Mouse (Mus musculus): Measurements from ENCODE around the gene Phf6. TPM values are rescaled to one million over a fixed set of nuclear protein-coding genes. Genes with fewer than 3 reads are reported as not detected.

Phf6 gene
- total and polyA plus RNA-seq, 3 experiments = 19.8 to 59.7 (median 29.4) TPM

DNA sequence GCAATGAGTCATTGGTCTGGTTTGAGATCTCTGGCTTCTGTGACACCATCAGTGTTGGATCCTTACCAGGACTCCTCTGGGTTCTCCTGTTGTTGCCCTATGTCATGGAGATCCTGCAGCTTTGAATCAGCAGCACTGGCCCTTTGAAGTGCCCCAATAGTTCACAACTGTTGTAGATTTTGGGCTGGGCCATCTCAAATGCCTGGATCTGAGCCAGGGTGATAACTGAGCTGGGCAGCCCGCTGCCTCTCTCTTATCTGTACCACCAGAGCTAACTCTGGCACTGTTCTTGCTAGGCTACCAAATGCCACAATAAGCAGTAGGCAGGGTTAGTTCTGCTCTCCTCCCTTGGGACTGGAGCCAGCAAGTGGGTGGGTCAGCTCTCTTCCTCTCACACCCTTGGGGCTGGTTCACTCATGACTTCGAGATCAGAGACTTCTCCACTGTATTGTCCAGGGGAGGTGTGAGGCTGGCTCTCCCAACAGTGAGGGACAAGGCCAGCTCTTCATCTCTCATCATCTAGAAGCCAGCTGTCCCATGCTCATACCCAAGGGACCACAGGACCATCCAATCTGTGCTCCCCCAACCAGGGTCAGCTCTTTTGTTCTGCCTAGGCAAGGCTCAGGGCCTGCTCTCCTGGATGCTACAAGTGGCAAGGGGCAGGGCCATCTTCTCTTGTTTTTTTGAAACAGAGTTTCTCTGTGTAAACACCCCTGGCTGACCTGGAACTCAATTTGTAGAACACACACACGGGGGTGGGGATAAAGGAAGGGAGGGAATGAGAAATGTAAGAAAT, 59.3 kb downstream of the Phf6 start:
- Histone ChIP-seq H3K79me2 (replicated peaks; ENCODE audit: control insufficient read depth, extremely low read depth, insufficient read depth, poor library complexity, severe bottlenecking) (no peaks in the 10 kb centered on the region), H3K36me3 (replicated peaks in 1 of 2; ENCODE audit: control insufficient read depth in 1 of 2, insufficient read depth in 1 of 2, low read length in 1 of 2) (no peaks in the 10 kb centered on the region), H3K27me3 (replicated peaks) (no peaks in the 10 kb centered on the region), H3K4me1 (ENCODE audit: control insufficient read depth in 1 of 2, insufficient read depth in 2 of 2) (peaks cover 8 to 12% of the 10 kb centered on the region in 2 experiments; a peak in 3 of 4 replicates), H3K9ac (ENCODE audit: insufficient read depth, low read depth) (no peak overlapping the region), H3K27ac (ENCODE audit: insufficient read depth, low read depth) (no peak overlapping the region), H3K4me2 (ENCODE audit: insufficient read depth, low read depth, poor library complexity, severe bottlenecking) (no peak overlapping the region), H3K4me3 (replicated peaks in 1 of 3; ENCODE audit: low read depth in 2 of 3, low read length in 2 of 3, poor library complexity in 1 of 3) (no peak overlapping the region), H3K9me3 (replicated peaks; ENCODE audit: low read length) (no peaks in the 10 kb centered on the region)
- dilution Hi-C loops (cut with MboI; ENCODE audit: extremely low pct_ligation_motif_present, extremely low pct_unique_long_range_greater_than_20kb, low sequenced_read_pairs) (no loop called here), in situ Hi-C loops (cut with MboI; ENCODE audit: low pct_ligation_motif_present, low pct_unique_long_range_greater_than_20kb, low sequenced_read_pairs) (no loop called here)
- no peak for DNase-seq (ENCODE audit: extremely low read depth)
- TF ChIP-seq RAD21 (IDR thresholded peaks at IDR 0.05; ENCODE audit: low read depth, low read length) = no peak
- no peak for TF ChIP-seq E2F4 (IDR thresholded peaks at IDR 0.05; ENCODE audit: insufficient replicate concordance, low read depth, low read length)
- TF ChIP-seq POLR2AphosphoS2 (IDR thresholded peaks at IDR 0.05; ENCODE audit: low read depth, low read length) = no peak
- TF ChIP-seq SIN3A (IDR thresholded peaks at IDR 0.05; ENCODE audit: low read length) = no peak
- no peak for TF ChIP-seq ETS1 (conservative IDR thresholded peaks at IDR 0.05; ENCODE audit: low read depth, low read length)
- no peak for TF ChIP-seq ZNF384 (IDR thresholded peaks at IDR 0.05; ENCODE audit: low read depth, low read length)
- TF ChIP-seq TBP (conservative IDR thresholded peaks at IDR 0.05; ENCODE audit: low read depth, low read length) = no peak
- no peak for TF ChIP-seq TCF12 (IDR thresholded peaks at IDR 0.05; ENCODE audit: low read depth, low read length)
- no peak for TF ChIP-seq SMC3 (IDR thresholded peaks at IDR 0.05; ENCODE audit: low read depth, low read length)
- TF ChIP-seq KAT2A (IDR thresholded peaks at IDR 0.05; ENCODE audit: insufficient replicate concordance, low read length) = no peak
- TF ChIP-seq IRF4 (IDR thresholded peaks at IDR 0.05; ENCODE audit: low read depth, low read length) = no peak
- TF ChIP-seq RCOR1 (conservative IDR thresholded peaks at IDR 0.05; ENCODE audit: low read depth, low read length) = no peak
- no peak for TF ChIP-seq ELF1 (IDR thresholded peaks at IDR 0.05; ENCODE audit: low read depth, low read length)
- TF ChIP-seq ZKSCAN1 (IDR thresholded peaks at IDR 0.05; ENCODE audit: borderline replicate concordance, low read depth, low read length) = no peak

DNA sequence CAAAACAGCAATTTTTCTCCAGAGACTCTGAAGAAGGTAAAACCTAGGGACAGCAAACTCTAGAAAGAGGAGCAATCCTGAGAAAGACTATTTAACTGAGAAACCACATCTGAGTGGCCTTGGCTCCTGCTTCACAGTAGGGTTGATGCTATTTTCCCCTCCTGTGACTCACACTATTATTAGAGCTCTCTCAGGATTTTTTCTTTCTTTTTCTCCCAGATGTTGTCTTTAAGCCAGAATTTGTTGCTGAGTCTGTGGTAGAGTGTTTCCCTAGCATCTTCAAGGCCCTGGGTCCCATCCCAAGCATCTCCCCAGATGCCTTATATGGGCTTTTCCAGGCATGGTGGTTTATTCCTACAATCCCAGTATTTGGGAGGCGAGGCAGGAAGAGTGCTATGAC, 60.1 kb downstream of the Phf6 start:
- Histone ChIP-seq H3K4me1 (ENCODE audit: control insufficient read depth in 1 of 2, insufficient read depth in 2 of 2) (peaks cover 8 to 12% of the 10 kb centered on the region in 2 experiments; a peak in 3 of 4 replicates), H3K27ac (ENCODE audit: insufficient read depth, low read depth) (no peak overlapping the region), H3K4me2 (ENCODE audit: insufficient read depth, low read depth, poor library complexity, severe bottlenecking) (no peak overlapping the region), H3K4me3 (replicated peaks in 1 of 3; ENCODE audit: low read depth in 2 of 3, low read length in 2 of 3, poor library complexity in 1 of 3) (no peak overlapping the region), H3K9ac (ENCODE audit: insufficient read depth, low read depth) (no peak overlapping the region), H3K36me3 (replicated peaks in 1 of 2; ENCODE audit: control insufficient read depth in 1 of 2, insufficient read depth in 1 of 2, low read length in 1 of 2) (no peaks in the 10 kb centered on the region), H3K9me3 (replicated peaks; ENCODE audit: low read length) (no peaks in the 10 kb centered on the region), H3K79me2 (replicated peaks; ENCODE audit: control insufficient read depth, extremely low read depth, insufficient read depth, poor library complexity, severe bottlenecking) (no peaks in the 10 kb centered on the region), H3K27me3 (replicated peaks) (no peaks in the 10 kb centered on the region)
- TF ChIP-seq MAX (IDR thresholded peaks at IDR 0.05; ENCODE audit: low read length) (no peak), ZNF384 (IDR thresholded peaks at IDR 0.05; ENCODE audit: low read depth, low read length) (no peak), HCFC1 (IDR thresholded peaks at IDR 0.05; ENCODE audit: low read depth, low read length) (no peak), MAZ (IDR thresholded peaks at IDR 0.05; ENCODE audit: low read depth, low read length) (no peak), ZMIZ1 (IDR thresholded peaks at IDR 0.05; ENCODE audit: low read depth, low read length) (no peak), RAD21 (IDR thresholded peaks at IDR 0.05; ENCODE audit: low read depth, low read length) (no peak), NRF1 (IDR thresholded peaks at IDR 0.05; ENCODE audit: low read depth, low read length) (no peak)
- dilution Hi-C loops (cut with MboI; ENCODE audit: extremely low pct_ligation_motif_present, extremely low pct_unique_long_range_greater_than_20kb, low sequenced_read_pairs) = no loop called here
- DNase-seq (ENCODE audit: extremely low read depth) = no peak
- in situ Hi-C loops (cut with MboI; ENCODE audit: low pct_ligation_motif_present, low pct_unique_long_range_greater_than_20kb, low sequenced_read_pairs) = no loop called here
